Mouse (Mus musculus) activated CD4-positive, CD25-positive, alpha-beta regulatory T cell, adult 9 weeks (primary cell): ENCODE results near the gene Chil3. TPM values are rescaled to one million over a fixed set of nuclear protein-coding genes. Genes with fewer than 3 reads are reported as not detected.

Source experiments
- polyA plus RNA-seq: library from polyadenylated mRNA; unstranded; fragments of 100-300 nt; shearing (Covaris generic); gene quantifications from one replicate; pipeline ENCODE4 v1.2.1, GENCODE M21; 2017

Gene Chil3
- polyA plus RNA-seq, result not detected

DNA sequence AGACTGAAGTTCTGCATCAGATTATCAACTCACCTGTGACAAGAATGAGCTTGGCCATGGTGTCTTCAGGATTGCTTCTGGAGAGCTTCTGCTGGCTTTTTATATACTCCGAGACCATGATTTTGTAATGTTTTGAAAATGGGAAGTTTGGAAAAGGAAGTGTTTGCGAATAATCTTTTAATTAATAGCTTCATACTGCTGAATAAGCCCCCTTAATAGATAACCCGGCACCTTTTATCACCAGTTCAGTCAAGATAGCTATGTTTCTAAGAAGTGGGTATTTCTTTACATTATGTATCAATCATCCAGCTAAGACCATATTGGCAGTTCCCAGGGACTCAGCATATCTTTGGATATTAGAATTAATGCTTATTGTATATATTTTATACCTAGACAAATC lies at the start of gene Chil3:
Gene Chil3 (minus strand): TSS at position 101 of the 400 bp plus-strand sequence.

DNA sequence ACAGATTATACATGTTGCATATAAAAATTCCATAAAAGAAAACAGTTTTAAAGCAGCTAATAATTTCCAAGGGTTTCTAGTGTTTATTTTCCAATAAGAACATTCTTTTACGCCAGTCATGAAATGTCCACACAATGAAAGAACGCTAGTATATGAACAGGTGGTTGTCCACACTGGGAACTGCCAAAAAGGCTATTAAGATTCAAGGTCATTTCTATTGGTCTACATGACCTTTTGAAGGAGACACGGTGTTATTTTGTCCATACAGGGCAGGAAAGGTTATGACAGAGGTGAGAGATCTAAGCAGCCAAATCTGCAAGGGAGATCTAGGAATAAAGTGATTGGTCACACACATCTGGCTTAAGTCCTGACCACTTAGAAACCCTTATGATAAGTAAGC lies 54.4 kb downstream of the Chil3 start, which contains the start of gene Chia1:
Gene Chia1 (plus strand): TSS at position 301 of the 400 bp plus-strand sequence.

Other genes with a start within 250 kb of the Chil3 start
- 0.87 TPM for gene I830077J02Rik, start 234.9 kb downstream of the Chil3 start, polyA plus RNA-seq
- gene Wdr77, start 208.2 kb downstream of the Chil3 start, polyA plus RNA-seq, result 86.9 TPM
- 379 TPM for gene Atp5f1, start 207.5 kb downstream of the Chil3 start, polyA plus RNA-seq
- gene Ovgp1, start 193.9 kb downstream of the Chil3 start, polyA plus RNA-seq, result 4.1 TPM
- 1.1 TPM for gene Pifo, start 152.9 kb downstream of the Chil3 start, polyA plus RNA-seq
- gene Chil5, start 134.8 kb downstream of the Chil3 start, polyA plus RNA-seq, result 11.1 TPM
- not detected for gene Chia1, start 54.3 kb downstream of the Chil3 start, polyA plus RNA-seq
- not detected for gene Chil4, start 51.9 kb upstream of the Chil3 start, polyA plus RNA-seq
- gene Chil6, start 238.6 kb upstream of the Chil3 start, polyA plus RNA-seq, result not detected